Mouse (Mus musculus) cerebellum, postnatal 25 days (tissue): ENCODE measurements at regions not wholly inside any gene's neighbourhood (a gene's known extent, or its start where the extent isn't known, plus 50 kb on each side); places are given as distances from the start of the nearest gene placed in this dataset.
"Not testable (repeated sequence)": the region's sequence is repeated elsewhere in the genome, so short reads cannot be mapped to it uniquely, and the experiment has no call there.

Experiments used
- DNase-seq, 2 experiments: peaks; one replicate each; pipeline ENCODE4 v3.0.0; 2021; ENCODE audit warnings: mixed read lengths in 2 of 2

GRCm38 (mm10) chr13:111905213-111905701, 96.5 kb upstream of the Map3k1 start:
- peak in 1 of 2 experiments; percentile 46 for DNase-seq

- no peak for DNase-seq
Observed at GRCm38 (mm10) chr13:111911071-111911470, 102.3 kb upstream of the Map3k1 start.

GRCm38 (mm10) chr13:111911661-111912312, 103.0 kb upstream of the Map3k1 start:
- no peak for DNase-seq

GRCm38 (mm10) chr13:111914348-111914913, 105.6 kb upstream of the Map3k1 start:
- no peak for DNase-seq

- not testable (repeated sequence) for DNase-seq
Observed at GRCm38 (mm10) chr13:111919417-111919816, 110.6 kb upstream of the Map3k1 start.

GRCm38 (mm10) chr13:111920534-111920933, 111.7 kb upstream of the Map3k1 start:
- no peak for DNase-seq

DNA sequence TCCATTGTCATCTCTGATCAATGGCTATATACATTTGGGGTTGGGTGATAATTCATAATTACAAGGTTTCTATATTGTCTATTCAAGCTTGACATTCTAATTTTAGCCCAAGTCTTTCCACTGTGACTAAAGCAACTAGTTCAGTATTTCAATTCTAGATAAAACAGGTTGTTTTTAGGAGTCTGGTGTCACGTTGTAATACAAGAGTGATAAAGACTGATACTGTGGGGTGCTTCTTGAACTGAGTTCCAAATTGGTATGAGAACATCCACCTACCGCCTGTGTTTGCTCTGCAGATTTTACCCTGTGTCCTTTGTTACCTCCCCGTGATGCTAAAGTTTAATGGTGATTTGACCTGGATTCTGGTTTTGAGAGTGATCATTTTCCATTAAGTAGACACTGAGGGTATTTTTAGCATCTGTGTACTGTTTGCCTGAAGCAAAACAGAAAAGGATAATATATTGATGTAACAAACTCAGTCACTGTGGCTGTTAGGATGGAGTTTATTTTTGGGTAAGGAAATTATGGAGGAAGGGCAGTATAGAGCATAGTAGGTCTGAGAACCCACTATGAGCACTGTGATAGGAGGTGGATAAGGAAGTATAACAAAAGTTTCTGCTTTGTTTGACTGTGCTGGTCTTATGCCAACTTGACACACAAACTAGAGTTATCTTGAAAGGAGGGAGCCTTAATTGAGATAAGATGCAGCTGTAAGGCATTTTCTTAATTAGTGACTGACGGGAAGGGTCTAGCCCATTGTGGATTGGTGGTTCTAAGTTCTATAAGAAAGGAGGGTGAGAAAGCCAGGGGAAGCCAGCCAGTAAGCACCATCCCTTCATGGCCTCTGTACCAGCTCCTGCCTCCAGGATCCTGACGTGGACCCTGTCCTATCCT, 112.6 kb upstream of the Map3k1 start:
- no peak for DNase-seq

DNA sequence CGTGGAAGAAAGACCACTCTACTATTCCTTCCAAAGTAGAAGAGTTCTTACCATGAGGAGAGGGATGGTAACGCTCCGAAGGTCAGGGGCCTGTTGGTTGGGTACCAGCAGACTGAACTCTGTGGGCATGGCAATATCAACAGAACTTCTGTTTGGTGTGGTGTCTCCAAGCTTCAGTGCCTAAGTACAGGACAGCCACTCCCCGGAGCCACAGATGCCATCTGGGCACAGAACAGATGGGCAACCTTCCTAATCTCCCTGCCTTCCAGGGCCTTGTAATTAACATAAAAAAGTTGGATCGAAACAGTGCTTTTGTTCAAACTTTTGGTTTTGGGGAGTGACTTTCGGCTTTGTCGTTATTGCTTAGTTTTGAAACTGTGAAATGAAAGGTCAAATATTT, 116.6 kb upstream of the Map3k1 start:
- DNase-seq: peak; percentile 36 to 59

- DNase-seq: peak; percentile 41
Observed at GRCm38 (mm10) chr13:111926801-111927200, 118.0 kb upstream of the Map3k1 start.

- DNase-seq: no peak
Observed at GRCm38 (mm10) chr13:111927489-111927888, 118.7 kb upstream of the Map3k1 start.

DNA sequence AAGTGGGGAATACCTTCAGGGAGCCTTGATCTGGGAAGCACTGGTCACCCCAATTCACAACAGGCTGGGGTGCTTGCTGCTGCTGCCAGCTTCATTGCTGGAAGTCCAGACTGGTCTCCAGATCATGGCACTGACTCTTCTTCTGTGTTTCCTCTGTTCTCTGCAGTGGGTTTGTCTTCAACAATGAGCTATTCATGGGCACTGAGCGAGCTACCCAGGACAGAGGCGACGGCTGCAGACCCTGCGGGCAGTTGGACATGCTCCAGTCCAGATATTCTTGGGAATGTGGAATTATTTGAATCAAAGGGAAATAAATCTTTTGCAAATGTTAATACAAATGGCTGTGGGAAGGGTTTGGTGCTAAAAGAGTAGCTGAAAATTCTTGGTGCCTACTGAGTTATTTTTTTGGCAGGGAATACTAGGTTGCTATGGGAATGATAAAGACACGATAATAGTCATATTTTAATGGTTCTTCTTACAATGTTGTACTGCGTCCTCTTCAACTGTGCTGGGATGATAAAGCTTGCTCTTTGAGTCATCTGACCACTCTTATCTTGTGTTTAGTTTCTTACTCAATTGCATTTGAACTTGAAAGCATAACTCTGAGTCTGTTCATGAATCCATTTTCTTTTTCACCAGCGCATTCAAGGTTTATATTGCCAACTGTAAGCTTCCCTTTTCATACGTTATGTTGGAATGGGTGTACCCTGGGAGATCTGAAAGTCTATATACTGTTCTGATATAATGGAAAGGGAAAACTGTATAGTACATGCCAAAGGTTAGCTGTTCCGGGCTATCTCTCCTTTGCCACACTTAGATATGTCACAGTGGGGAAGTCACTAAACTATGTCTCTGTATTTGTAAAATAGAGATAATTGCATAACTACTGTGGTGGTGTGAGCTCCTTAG, 120.1 kb upstream of the Map3k1 start:
- no peak for DNase-seq

- DNase-seq: no peak
Observed at GRCm38 (mm10) chr13:111929908-111930307, 121.1 kb upstream of the Map3k1 start.

DNA sequence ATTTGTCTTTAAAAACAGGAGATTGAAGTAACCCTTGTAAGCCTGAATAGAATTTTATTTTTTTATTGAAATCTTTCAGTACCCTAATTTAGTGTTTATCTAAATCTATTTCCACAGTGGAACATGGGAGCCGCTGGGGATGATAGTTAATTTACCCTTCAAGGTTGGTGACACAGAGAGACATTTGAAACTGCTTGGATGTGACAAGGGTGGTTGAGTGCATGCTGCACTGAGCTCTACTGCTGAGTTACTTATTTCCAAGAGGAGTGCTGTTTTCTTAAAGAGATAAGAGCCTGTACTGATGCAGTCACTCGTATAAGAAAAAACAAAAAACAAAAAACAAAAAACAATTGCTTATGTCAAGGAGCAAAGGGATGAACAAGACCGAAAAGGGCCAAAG, 123.7 kb upstream of the Map3k1 start:
- DNase-seq: no peak

GRCm38 (mm10) chr13:111933526-111934240, 124.9 kb upstream of the Map3k1 start:
- DNase-seq: no peak

DNA sequence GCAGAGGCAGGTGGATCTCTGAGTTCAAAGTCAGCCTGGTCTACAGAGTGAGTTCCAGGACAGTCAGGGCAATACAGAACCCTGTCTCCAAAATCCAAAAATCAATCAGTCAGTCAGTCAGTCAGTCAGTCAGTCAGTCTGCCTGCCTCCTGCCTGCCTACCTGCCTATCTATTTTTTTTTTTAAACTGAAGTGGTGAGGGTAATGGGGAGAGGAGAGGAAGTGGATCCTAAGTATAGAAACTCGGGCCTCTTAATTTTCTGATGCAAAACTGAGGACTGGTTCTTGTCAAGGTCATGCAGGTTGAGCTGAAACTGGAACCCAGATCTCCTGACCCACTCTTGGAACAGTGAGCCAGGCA, 126.9 kb upstream of the Map3k1 start:
- no peak for DNase-seq

DNA sequence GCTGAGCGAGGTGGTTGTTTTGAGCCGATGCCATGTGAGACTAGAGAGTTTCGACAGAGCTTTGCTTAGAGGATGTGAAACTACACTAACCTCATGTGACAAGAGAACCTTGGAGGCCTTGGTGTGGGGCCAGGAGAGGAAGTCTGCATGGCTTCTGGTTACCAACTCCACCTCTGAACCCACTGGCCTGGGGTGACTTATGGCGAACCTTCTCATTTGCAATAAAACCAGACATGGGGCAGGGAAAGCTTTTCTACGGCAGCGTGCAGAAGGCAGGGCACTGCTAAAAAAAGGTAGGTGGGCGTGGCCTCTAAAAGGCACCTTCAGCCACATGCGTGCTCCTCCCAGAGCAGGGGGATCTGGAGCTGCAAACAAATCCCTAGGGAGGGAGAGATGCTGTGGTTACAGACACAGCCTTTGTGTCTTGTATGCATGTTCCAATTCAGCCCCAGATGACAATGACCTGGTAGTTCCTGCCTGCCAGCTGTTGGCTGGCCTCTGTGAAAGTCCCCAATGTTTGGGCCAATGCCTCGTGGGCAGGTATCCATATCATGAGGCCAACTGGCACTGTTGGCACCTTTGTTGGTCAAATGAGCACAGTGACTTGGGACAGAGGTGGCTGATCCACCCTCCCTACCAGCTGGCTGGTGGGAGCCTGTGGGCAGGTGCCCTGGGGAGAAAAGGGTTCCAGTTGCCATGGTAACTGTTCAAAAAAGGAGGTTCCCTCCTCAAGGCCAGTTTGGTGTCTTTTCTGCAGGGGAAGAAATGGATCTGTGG, 127.5 kb upstream of the Map3k1 start:
- DNase-seq: peak in 1 of 2 experiments; percentile 11

GRCm38 (mm10) chr13:111936983-111937382, 128.2 kb upstream of the Map3k1 start:
- no peak for DNase-seq

DNA sequence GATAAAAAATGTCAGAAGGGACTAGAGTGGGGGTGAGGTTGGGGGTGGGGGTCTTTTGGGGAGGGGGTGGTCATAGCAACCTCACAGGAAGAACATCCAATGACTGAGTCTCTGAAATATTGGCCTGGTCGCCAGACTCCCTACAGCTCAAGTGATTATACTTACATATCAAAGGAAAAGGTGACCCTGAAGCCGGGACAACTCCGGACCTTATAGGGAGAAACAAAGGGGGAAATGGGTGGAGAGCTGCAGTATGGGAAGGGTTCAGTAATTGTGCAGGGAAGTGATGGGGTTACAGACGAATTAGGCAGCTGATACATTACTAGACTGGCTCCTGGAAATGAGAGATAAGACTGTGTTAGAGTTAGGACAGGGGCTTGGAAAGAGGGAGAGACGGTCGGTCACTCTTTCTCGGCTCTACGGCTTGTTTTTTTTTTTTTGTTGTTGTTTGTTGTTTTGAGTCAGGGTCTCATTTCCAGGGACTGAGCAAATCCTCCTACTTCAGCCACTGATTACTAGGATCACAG, 130.2 kb upstream of the Map3k1 start:
- DNase-seq: no peak

GRCm38 (mm10) chr13:111939534-111940115, 130.8 kb upstream of the Map3k1 start:
- DNase-seq: no peak

DNA sequence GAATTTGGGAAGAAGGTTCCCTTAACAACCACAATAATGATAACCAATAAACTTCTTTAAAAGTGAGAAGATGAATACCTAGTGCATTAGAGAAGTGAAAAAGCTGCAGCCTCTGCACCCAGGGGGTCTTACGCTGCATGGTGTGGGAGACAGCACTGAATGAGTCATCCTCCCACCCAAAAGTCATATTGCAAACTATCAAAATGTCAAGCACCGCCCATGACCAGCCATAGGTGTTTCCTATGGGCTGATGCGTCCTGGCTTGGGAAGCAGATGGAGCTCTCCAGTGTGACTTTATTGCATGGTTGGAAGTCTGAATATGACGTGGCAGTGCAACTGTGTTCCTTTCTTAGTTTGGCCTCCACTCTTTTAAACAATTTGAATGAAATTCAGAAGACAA, 131.5 kb upstream of the Map3k1 start:
- no peak for DNase-seq
